In genomic region chr3:61418096-61418495, GRCm38 (mm10) we compare ENCODE assay signal across 26 mouse cellular contexts. TPM values are rescaled to one million over a fixed set of nuclear protein-coding genes. Genes with fewer than 3 reads are reported as not detected.
A peak's percentile ranks its signal among the peaks of the same experiment; 100 is the strongest.
DNase-seq lines count a peak whose midpoint lies in the region; ATAC-seq and TF ChIP-seq lines count a peak whose summit lies in the region.
"Had no signal": no experiment of that assay in that cellular context is flagged by ENCODE, and none has a peak within 500 bp of the region (broad histone marks: within the 10 kb centered on the region; RNA-seq: fewer than 3 reads in every experiment).

No protein-coding gene starts in this region.

- H3K36me3 ChIP-seq in hindbrain, postnatal 0 days (ENCODE audit: insufficient read depth, low read length), result no peaks in the 10 kb centered on the region
- H3K36me3 ChIP-seq in hindbrain, embryonic 10.5 days, result no peaks in the 10 kb centered on the region
- no peaks in the 10 kb centered on the region for H3K36me3 ChIP-seq in lung, embryonic 14.5 days (ENCODE audit: insufficient read depth)
- H3K36me3 ChIP-seq: embryonic facial prominence, embryonic 15.5 days; forebrain, embryonic 10.5 days; heart, embryonic 15.5 days had no signal

- no peak overlapping the region for H3K4me3 ChIP-seq in hindbrain, postnatal 0 days (ENCODE audit: low read length)
- H3K4me3 ChIP-seq in hindbrain, embryonic 10.5 days, result no peak overlapping the region
- no peak overlapping the region for H3K4me3 ChIP-seq in lung, embryonic 14.5 days (ENCODE audit: low read depth, low read length)
- H3K4me3 ChIP-seq: embryonic facial prominence, embryonic 15.5 days; erythroblast, embryonic 14.5 days; forebrain, embryonic 10.5 days; heart, adult 2 months; heart, embryonic 15.5 days had no signal

- 45% methylated on average over 3 of the region's 3 CpGs for WGBS in hindbrain, postnatal 0 days
- 87% methylated on average over 3 of the region's 3 CpGs for WGBS in hindbrain, embryonic 10.5 days
- 62% methylated on average over 3 of the region's 3 CpGs for WGBS in lung, embryonic 14.5 days

- no peak for TF ChIP-seq CTCF in hindbrain, postnatal 0 days (IDR thresholded peaks at IDR 0.05; ENCODE audit: low read depth)
- no peak for TF ChIP-seq CTCF in lung, embryonic 14.5 days (IDR thresholded peaks at IDR 0.05; ENCODE audit: low read depth)

- H3K4me1 ChIP-seq in hindbrain, postnatal 0 days (ENCODE audit: insufficient read depth, low read length), result no peaks in the 10 kb centered on the region
- no peaks in the 10 kb centered on the region; the same call in 1 of the 2 replicates for H3K4me1 ChIP-seq in hindbrain, embryonic 10.5 days (replicated peaks)
- H3K4me1 ChIP-seq in lung, embryonic 14.5 days (ENCODE audit: insufficient read depth), result no peaks in the 10 kb centered on the region
- H3K4me1 ChIP-seq: embryonic facial prominence, embryonic 15.5 days; forebrain, embryonic 10.5 days; heart, embryonic 15.5 days had no signal

- no peak overlapping the region for H3K27ac ChIP-seq in hindbrain, postnatal 0 days
- no peak overlapping the region for H3K27ac ChIP-seq in hindbrain, embryonic 10.5 days
- no peak overlapping the region for H3K27ac ChIP-seq in lung, embryonic 14.5 days (ENCODE audit: low read depth)
- H3K27ac ChIP-seq: embryonic facial prominence, embryonic 15.5 days; forebrain, embryonic 10.5 days; heart, adult 2 months; heart, embryonic 15.5 days had no signal

- no peak for ATAC-seq in hindbrain, postnatal 0 days
- no peak for ATAC-seq in lung, embryonic 14.5 days (ENCODE audit: insufficient read depth)
- ATAC-seq: activated CD4-positive, CD25-positive, alpha-beta regulatory T cell, adult 4 months; forebrain, embryonic 16.5 days; hindbrain, embryonic 16.5 days; Patski had no signal

- H3K4me2 ChIP-seq in hindbrain, postnatal 0 days (ENCODE audit: low read depth, low read length), result 0 out of 2 replicates have a peak overlapping the region, but pooled peaks have one; percentile 3
- H3K4me2 ChIP-seq in lung, embryonic 14.5 days, result no peak overlapping the region
- H3K4me2 ChIP-seq: embryonic facial prominence, embryonic 15.5 days; heart, embryonic 11.5 days; heart, embryonic 15.5 days had no signal

- H3K9ac ChIP-seq in hindbrain, postnatal 0 days (replicated peaks; ENCODE audit: low read length), result no peak overlapping the region
- no peak overlapping the region for H3K9ac ChIP-seq in lung, embryonic 14.5 days
- H3K9ac ChIP-seq: embryonic facial prominence, embryonic 15.5 days; heart, embryonic 15.5 days had no signal

- no peaks in the 10 kb centered on the region for H3K9me3 ChIP-seq in hindbrain, postnatal 0 days (ENCODE audit: low read length)
- no peaks in the 10 kb centered on the region for H3K9me3 ChIP-seq in hindbrain, embryonic 10.5 days
- H3K9me3 ChIP-seq in lung, embryonic 14.5 days (ENCODE audit: low read depth, low read length), result no peaks in the 10 kb centered on the region
- H3K9me3 ChIP-seq: embryonic facial prominence, embryonic 15.5 days; forebrain, embryonic 10.5 days; heart, embryonic 15.5 days had no signal

- DNase-seq in cerebellum, postnatal 10 days, result peak; percentile 27 to 48
- DNase-seq in cerebellum, postnatal 36 days, result no peak
- peak; percentile 54 for DNase-seq in hindbrain, postnatal 0 days (ENCODE audit: low spot score)
- DNase-seq in hindbrain, embryonic 10.5 days (ENCODE audit: low spot score), result no peak
- DNase-seq in lung, embryonic 14.5 days, result peak; percentile 12
- DNase-seq in lung, postnatal 14 days, result no peak
- DNase-seq in gastrocnemius, postnatal 25 days, result no peak
- DNase-seq: adrenal gland, adult 2 months; adrenal gland, postnatal 25 days; cerebellum, adult 11-12 months; cerebellum, adult 9-10 months; embryo, embryonic 11 days; gastrocnemius, postnatal 10 days; heart, adult 2 months; heart, postnatal 14 days had no signal

- no peaks in the 10 kb centered on the region for H3K27me3 ChIP-seq in hindbrain, postnatal 0 days (ENCODE audit: insufficient read depth, low read length)
- no peaks in the 10 kb centered on the region for H3K27me3 ChIP-seq in hindbrain, embryonic 10.5 days (ENCODE audit: insufficient read depth, poor library complexity, severe bottlenecking)
- no peaks in the 10 kb centered on the region for H3K27me3 ChIP-seq in lung, embryonic 14.5 days (ENCODE audit: insufficient read depth, low read length)
- H3K27me3 ChIP-seq: embryonic facial prominence, embryonic 15.5 days; heart, embryonic 15.5 days had no signal

RNA-seq across cellular contexts. Expression of gene B430305J03Rik, which starts 52.3 kb away (rescaled TPM):
- 2.0 and 3.0 TPM in 2 replicates for total RNA-seq in hindbrain, postnatal 0 days (2014; rRNA removed)
- not detected in 2 replicates for polyA plus RNA-seq in hindbrain, postnatal 0 days (2015; fragmentation: Nextera tagmentation; extraction: Ambion mirVana)
- polyA plus RNA-seq in hindbrain, embryonic 10.5 days (2016; fragmentation: Nextera tagmentation; extraction: Ambion mirVana), result not detected in 2 replicates
- not detected in 2 replicates for polyA plus RNA-seq in lung, embryonic 14.5 days (2014; fragmentation: Nextera tagmentation; extraction: Ambion mirVana)
- under 1 TPM; 0.08 TPM for total RNA-seq in gastrocnemius, postnatal 25 days (2021)
- polyA plus RNA-seq: activated CD4-positive, CD25-positive, alpha-beta regulatory T cell, adult 4 months; embryonic facial prominence, embryonic 11.5 days; embryonic facial prominence, embryonic 15.5 days; erythroblast, embryonic 14.5 days; forebrain, embryonic 10.5 days; forebrain, embryonic 16.5 days; heart, embryonic 11.5 days; heart, embryonic 15.5 days; hindbrain, embryonic 16.5 days; intestine, embryonic 14.5 days had no signal

RNA-seq across cellular contexts. Expression of gene Rap2b, which starts 56.7 kb away (rescaled TPM):
- 9.9 and 10.0 TPM in 2 replicates for total RNA-seq in hindbrain, postnatal 0 days (2014; rRNA removed)
- 14.8 and 15.8 TPM in 2 replicates for polyA plus RNA-seq in hindbrain, postnatal 0 days (2015; fragmentation: Nextera tagmentation; extraction: Ambion mirVana)
- polyA plus RNA-seq in hindbrain, embryonic 10.5 days (2016; fragmentation: Nextera tagmentation; extraction: Ambion mirVana), result 10.8 and 11.6 TPM in 2 replicates
- polyA plus RNA-seq in lung, embryonic 14.5 days (2014; fragmentation: Nextera tagmentation; extraction: Ambion mirVana), result 9.0 and 9.9 TPM in 2 replicates
- 1 to 10 TPM; 1.6 to 2.4 TPM for total RNA-seq in gastrocnemius, postnatal 25 days (2021)

Comparison
In these comparisons a context has a peak if more than half of its experiments do, and no peak if none do; other contexts are left out.
1. DNase-seq: peak in cerebellum, postnatal 10 days (2 of 2), hindbrain, postnatal 0 days (single experiment) and lung, embryonic 14.5 days (single experiment); none in cerebellum, postnatal 36 days (0 of 2), hindbrain, embryonic 10.5 days (single experiment), lung, postnatal 14 days (single experiment) and gastrocnemius, postnatal 25 days (single experiment).